Mouse (Mus musculus) left cerebral cortex, adult 8-10 months (tissue): Measurements from ENCODE around the gene Fndc11. TPM values are rescaled to one million over a fixed set of nuclear protein-coding genes. Genes with fewer than 3 reads are reported as not detected.

Experiments used
- DNase-seq, 2 experiments: peaks; one replicate each; pipeline ENCODE4 v3.0.0; 2022; ENCODE audit warnings: low spot score in 2 of 2
- total RNA-seq, 4 experiments: library from RNA; stranded (reverse); gene quantifications; 2 replicates each; pipeline ENCODE4 v1.2.4; 2022

Gene Fndc11
- total RNA-seq, 4 experiments from 2014 or later, result not detected

DNA sequence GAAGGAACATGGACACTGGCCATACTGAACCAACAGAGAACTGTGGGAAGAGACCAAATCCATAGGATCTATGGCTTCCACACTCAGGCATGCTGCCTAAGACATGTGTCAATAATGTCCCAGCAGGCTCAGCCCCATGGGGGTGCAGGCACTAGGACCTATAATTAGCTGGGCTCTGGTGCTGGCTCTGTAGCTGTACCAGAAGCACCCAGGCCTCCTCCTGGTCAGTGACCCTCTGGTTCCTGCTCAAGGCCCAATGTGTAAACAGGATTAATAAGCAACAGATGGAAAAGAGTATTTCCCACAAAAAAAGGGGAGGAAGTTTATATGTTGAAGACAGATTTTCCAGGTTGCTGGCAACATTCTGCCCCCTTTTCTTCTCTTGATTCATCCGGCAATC is 33.4 kb downstream of the Fndc11 start:
- DNase-seq, result no peak

- no peak for DNase-seq
These were observed 47.0 kb downstream of the Fndc11 start for GRCm38 (mm10) chr2:181266839-181267238.

DNA sequence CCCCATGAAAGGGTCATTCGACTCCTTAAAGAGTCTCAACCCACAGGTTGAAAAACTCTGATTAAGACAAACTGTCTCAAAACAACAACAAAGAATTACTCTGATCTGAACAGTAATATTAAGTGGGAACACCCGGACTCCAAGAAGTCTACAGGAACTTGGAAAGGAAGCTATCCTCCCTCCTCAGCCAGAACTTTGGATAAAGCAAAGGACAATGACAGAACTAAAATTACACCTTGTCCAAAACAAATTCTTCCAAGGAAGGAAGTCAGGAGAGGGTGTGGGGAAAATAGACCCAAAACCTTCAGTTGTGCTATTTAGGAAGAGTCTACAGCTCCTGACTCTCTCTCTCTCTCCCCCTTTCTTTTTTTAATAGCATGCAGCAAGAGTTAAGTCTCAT is 52.3 kb downstream of the Fndc11 start:
- DNase-seq, result no peak

Other genes starting within 250 kb of the Fndc11 start
- 1 to 10 TPM; 1.1 to 3.2 (median 1.2) TPM for gene Col20a1, start 233.5 kb upstream of the Fndc11 start, total RNA-seq
- 10 to 100 TPM; 37.9 to 43.7 (median 41.7) TPM for gene Chrna4, start 176.5 kb upstream of the Fndc11 start, total RNA-seq
- 100 to 1,000 TPM; 231 to 254 (median 236) TPM for gene Kcnq2, start 84.7 kb upstream of the Fndc11 start, total RNA-seq
- gene Eef1a2, start 63.0 kb upstream of the Fndc11 start, total RNA-seq, result 1,000 to 10,000 TPM; 1,221 to 1,269 (median 1,259) TPM
- 10 to 100 TPM; 73.1 to 84.3 (median 75.9) TPM for gene Ppdpf, start 32.8 kb upstream of the Fndc11 start, total RNA-seq
- not detected for gene Ptk6, start 17.2 kb upstream of the Fndc11 start, total RNA-seq
- under 1 TPM in 3 of 4 experiments, not detected in 1; 0.16 to 0.40 (median 0.33) TPM for gene Srms, start 6.8 kb upstream of the Fndc11 start, total RNA-seq
- gene Helz2, start 22.0 kb downstream of the Fndc11 start, total RNA-seq, result 1 to 10 TPM; 2.3 to 3.5 (median 2.5) TPM
- gene Gmeb2, start 68.0 kb downstream of the Fndc11 start, total RNA-seq, result 10 to 100 TPM; 20.0 to 24.2 (median 21.6) TPM
- 100 to 1,000 TPM; 608 to 681 (median 642) TPM for gene Stmn3, start 94.5 kb downstream of the Fndc11 start, total RNA-seq
- 10 to 100 TPM; 28.9 to 35.7 (median 29.6) TPM for gene Rtel1, start 99.7 kb downstream of the Fndc11 start, total RNA-seq
- 10 to 100 TPM; 52.9 to 68.4 (median 59.9) TPM for gene Zgpat, start 144.9 kb downstream of the Fndc11 start, total RNA-seq
- gene Arfrp1, start 145.4 kb downstream of the Fndc11 start, total RNA-seq, result 10 to 100 TPM; 41.8 to 44.4 (median 43.9) TPM
- 10 to 100 TPM; 33.0 to 37.9 (median 34.9) TPM for gene Lime1, start 160.1 kb downstream of the Fndc11 start, total RNA-seq
- gene Zbtb46, start 239.4 kb downstream of the Fndc11 start, total RNA-seq, result 10 to 100 TPM; 10.9 to 11.9 (median 11.4) TPM